Comparison of ENCODE assay signal across 11 mouse cellular contexts in the genomic region with DNA sequence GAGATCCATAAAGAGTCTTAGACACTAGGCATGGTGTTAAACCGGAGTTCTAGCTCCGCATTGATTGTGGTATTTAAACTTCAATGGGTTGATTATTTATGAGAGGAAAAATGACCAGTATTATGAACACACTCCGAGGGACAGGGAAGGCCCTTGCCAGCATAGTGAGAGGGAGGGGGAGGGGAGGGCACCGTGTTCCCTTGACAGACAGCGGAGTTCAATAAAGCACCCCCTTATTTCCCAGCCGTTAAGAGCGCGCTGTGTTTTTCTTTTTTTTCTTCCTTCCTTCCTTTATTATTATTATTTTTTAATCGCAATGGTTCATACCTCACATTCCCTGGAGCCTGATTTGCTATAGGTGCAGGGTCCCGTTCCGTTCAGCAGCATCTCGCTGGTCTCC. TPM values are rescaled to one million over a fixed set of nuclear protein-coding genes. Genes with fewer than 3 reads are reported as not detected.
DNase-seq lines count a peak whose midpoint lies in the region; ATAC-seq and TF ChIP-seq lines count a peak whose summit lies in the region.
"Had no signal": no experiment of that assay in that cellular context is flagged by ENCODE, and none has a peak within 500 bp of the region (broad histone marks: within the 10 kb centered on the region; RNA-seq: fewer than 3 reads in every experiment).

No protein-coding gene starts in this region.

- no peaks in the 10 kb centered on the region for H3K36me3 ChIP-seq in embryonic facial prominence, embryonic 13.5 days
- H3K36me3 ChIP-seq in hindbrain, embryonic 16.5 days (ENCODE audit: control insufficient read depth, insufficient read depth, low read length): no peaks in the 10 kb centered on the region
- H3K36me3 ChIP-seq in neural tube, embryonic 13.5 days: no peaks in the 10 kb centered on the region
- H3K36me3 ChIP-seq: liver, embryonic 15.5 days had no signal

- no peak for DNase-seq in layer of hippocampus, adult 2 months (ENCODE audit: low spot score in 2 of 2)
- DNase-seq in layer of hippocampus, postnatal 25 days (ENCODE audit: extremely low spot score in 1 of 2, low spot score in 1 of 2): no peak
- no peak for DNase-seq in thymus, postnatal 36 days
- DNase-seq in kidney, postnatal 36 days: no peak
- DNase-seq: thymus, adult 2 months had no signal

- TF ChIP-seq CTCF in layer of hippocampus, adult 2 months (conservative IDR thresholded peaks at IDR 0.05): no peak

- no peak; the same call in 1 of the 2 replicates for ATAC-seq in embryonic facial prominence, embryonic 13.5 days (ENCODE audit: insufficient number of reproducible peaks, insufficient read depth, low FRiP score, low TSS enrichment, low read depth)
- ATAC-seq in hindbrain, embryonic 16.5 days: no peak
- ATAC-seq in neural tube, embryonic 13.5 days (ENCODE audit: low read depth): peak; percentile 37; the same call in 1 of the 2 replicates
- ATAC-seq in megakaryocyte-erythroid progenitor cell, adult 5-6 weeks (replicated peaks; ENCODE audit: low FRiP score, low TSS enrichment, poor library complexity, severe bottlenecking): no peak
- ATAC-seq: Patski had no signal

- H3K9ac ChIP-seq in embryonic facial prominence, embryonic 13.5 days: peak overlapping the region; percentile 63; the same call in 1 of the 2 replicates
- H3K9ac ChIP-seq in hindbrain, embryonic 16.5 days (ENCODE audit: low read depth, low read length): peak overlapping the region; percentile 75
- peak overlapping the region; percentile 79 for H3K9ac ChIP-seq in neural tube, embryonic 13.5 days
- H3K9ac ChIP-seq: liver, embryonic 15.5 days had no signal

- no peaks in the 10 kb centered on the region for H3K9me3 ChIP-seq in embryonic facial prominence, embryonic 13.5 days
- no peaks in the 10 kb centered on the region for H3K9me3 ChIP-seq in hindbrain, embryonic 16.5 days (ENCODE audit: control insufficient read depth, low read length)
- no peaks in the 10 kb centered on the region for H3K9me3 ChIP-seq in neural tube, embryonic 13.5 days
- H3K9me3 ChIP-seq: liver, embryonic 15.5 days had no signal

- peaks cover 34% of the 10 kb centered on the region for H3K4me1 ChIP-seq in embryonic facial prominence, embryonic 13.5 days
- H3K4me1 ChIP-seq in hindbrain, embryonic 16.5 days (ENCODE audit: control insufficient read depth, insufficient read depth, low read depth, low read length): peaks cover 12% of the 10 kb centered on the region
- peaks cover 48% of the 10 kb centered on the region for H3K4me1 ChIP-seq in neural tube, embryonic 13.5 days (replicated peaks)
- H3K4me1 ChIP-seq: liver, embryonic 15.5 days had no signal

- peak overlapping the region; percentile 89 for H3K27ac ChIP-seq in layer of hippocampus, adult 2 months
- no peak overlapping the region for H3K27ac ChIP-seq in embryonic facial prominence, embryonic 13.5 days
- H3K27ac ChIP-seq in hindbrain, embryonic 16.5 days (ENCODE audit: low read depth, low read length): peak overlapping the region; percentile 32
- peak overlapping the region; percentile 56 for H3K27ac ChIP-seq in neural tube, embryonic 13.5 days (replicated peaks)
- H3K27ac ChIP-seq: liver, embryonic 15.5 days had no signal

- peak overlapping the region; percentile 78 for H3K4me2 ChIP-seq in embryonic facial prominence, embryonic 13.5 days
- H3K4me2 ChIP-seq in hindbrain, embryonic 16.5 days (ENCODE audit: low read length): peak overlapping the region; percentile 67
- peak overlapping the region; percentile 86 for H3K4me2 ChIP-seq in neural tube, embryonic 13.5 days
- H3K4me2 ChIP-seq: liver, embryonic 15.5 days had no signal

- peaks cover 42% of the 10 kb centered on the region for H3K27me3 ChIP-seq in embryonic facial prominence, embryonic 13.5 days
- no peaks in the 10 kb centered on the region; the same call in 1 of the 2 replicates for H3K27me3 ChIP-seq in hindbrain, embryonic 16.5 days (replicated peaks; ENCODE audit: control insufficient read depth, insufficient read depth, low read length)
- peaks cover 7% of the 10 kb centered on the region for H3K27me3 ChIP-seq in neural tube, embryonic 13.5 days
- H3K27me3 ChIP-seq: Patski had no signal

- 1% methylated on average over 12 of the region's 12 CpGs for WGBS in embryonic facial prominence, embryonic 13.5 days
- WGBS in hindbrain, embryonic 16.5 days: under 1% methylated on average over 12 of the region's 12 CpGs
- WGBS in neural tube, embryonic 13.5 days: under 1% methylated on average over 12 of the region's 12 CpGs

- peak overlapping the region; percentile 66 for H3K4me3 ChIP-seq in layer of hippocampus, adult 2 months
- peak overlapping the region; percentile 47 for H3K4me3 ChIP-seq in embryonic facial prominence, embryonic 13.5 days
- peak overlapping the region; percentile 48 for H3K4me3 ChIP-seq in hindbrain, embryonic 16.5 days (ENCODE audit: low read length)
- H3K4me3 ChIP-seq in neural tube, embryonic 13.5 days: peak overlapping the region; percentile 55
- H3K4me3 ChIP-seq: liver, embryonic 15.5 days had no signal

RNA-seq across cellular contexts. Expression of a gene that starts 2.6 kb away (rescaled TPM):
- 10 to 100 TPM; 18.2 to 21.1 TPM for total RNA-seq in layer of hippocampus, adult 2 months (2021)
- total RNA-seq in layer of hippocampus, postnatal 25 days (2021): 10 to 100 TPM; 23.6 to 25.5 TPM
- 9.9 and 13.1 TPM in 2 replicates for polyA plus RNA-seq in embryonic facial prominence, embryonic 13.5 days (2015; fragmentation: Nextera tagmentation; extraction: Ambion mirVana)
- 41.3 and 45.7 TPM in 2 replicates for polyA plus RNA-seq in hindbrain, embryonic 16.5 days (2015; fragmentation: Nextera tagmentation; extraction: Ambion mirVana)
- polyA plus RNA-seq in neural tube, embryonic 13.5 days (2015; fragmentation: Nextera tagmentation; extraction: Ambion mirVana): 20.1 and 21.0 TPM in 2 replicates
- total RNA-seq in megakaryocyte-erythroid progenitor cell, adult 5-6 weeks (2014; fragmentation: Nextera tagmentation): not detected in 2 replicates
- not detected in 2 replicates for total RNA-seq in megakaryocyte-erythroid progenitor cell, adult 5-6 weeks (2017)
- polyA plus RNA-seq: thymus, adult 2 months had no signal

Comparison
In these comparisons a context has a peak if more than half of its experiments do, and no peak if none do; other contexts are left out.
1. RNA of a gene that starts 2.6 kb away (total RNA-seq): 23.6 to 25.5 TPM in layer of hippocampus, postnatal 25 days and 18.2 to 21.1 TPM in layer of hippocampus, adult 2 months; not detected in megakaryocyte-erythroid progenitor cell, adult 5-6 weeks; every median in the first group is over 10 times any median in the second.
2. Peak in every context shown above with its lines, with median percentiles within 50 percentile points of each other: H3K4me3 ChIP-seq, H3K4me2 ChIP-seq and H3K9ac ChIP-seq.